In the genomic region with DNA sequence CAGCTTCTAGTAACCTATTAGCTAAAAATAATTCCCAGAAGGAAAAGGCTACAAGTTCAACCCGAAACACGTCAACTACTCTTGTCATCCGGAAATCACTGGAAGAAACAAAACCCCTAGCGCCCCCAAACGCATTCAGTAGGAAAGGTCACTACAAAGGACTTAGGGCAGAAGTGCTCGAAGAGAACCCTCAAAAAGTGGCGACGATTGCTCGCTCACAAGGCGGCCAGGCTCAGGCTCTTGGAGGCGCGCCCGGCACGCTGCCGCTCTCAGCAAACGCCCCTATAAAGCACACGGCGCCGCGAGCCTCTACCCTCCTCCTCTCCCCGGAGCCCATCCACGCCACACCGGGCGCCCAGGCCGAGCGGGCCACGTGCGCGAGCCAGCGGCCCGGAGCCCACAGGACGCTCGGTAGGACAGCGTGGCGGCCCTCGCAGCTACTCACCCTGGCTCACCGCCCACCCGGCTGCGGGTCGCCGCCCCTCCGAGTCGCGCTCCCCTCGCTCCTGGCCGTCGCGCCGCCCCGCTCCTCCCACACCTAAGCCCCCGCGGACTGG, we compare ENCODE assay signal across 8 mouse cellular contexts. TPM values are rescaled to one million over a fixed set of nuclear protein-coding genes. Genes with fewer than 3 reads are reported as not detected.
A peak's percentile ranks its signal among the peaks of the same experiment; 100 is the strongest.
DNase-seq lines count a peak whose midpoint lies in the region; ATAC-seq and TF ChIP-seq lines count a peak whose summit lies in the region.

No protein-coding gene starts in this region.

- DNase-seq in spleen, postnatal 14 days (ENCODE audit: low spot score in 2 of 2): peak; percentile 14 to 44
- no peak for DNase-seq in spleen, adult 12 weeks (ENCODE audit: low spot score)
- peak; percentile 31 for DNase-seq in c-Kit-negative CD71-positive TER-119-positive erythroid progenitor cells, embryonic 14.5 days (ENCODE audit: low read depth, low spot score)
- DNase-seq in hindbrain, postnatal 0 days (ENCODE audit: low spot score): peak; percentile 59
- peak; percentile 46 for DNase-seq in mesoderm, embryonic 11.5 days (ENCODE audit: low read depth, low spot score)
- DNase-seq in thymus, postnatal 25 days: peak; percentile 49

- no peaks in the 10 kb centered on the region for H3K9me3 ChIP-seq in forebrain, embryonic 16.5 days (ENCODE audit: control insufficient read depth, low read length)
- H3K9me3 ChIP-seq in hindbrain, postnatal 0 days (ENCODE audit: low read length): no peaks in the 10 kb centered on the region
- H3K9me3 ChIP-seq in limb, embryonic 12.5 days: no peaks in the 10 kb centered on the region

- peak overlapping the region; percentile 91 for H3K4me3 ChIP-seq in forebrain, embryonic 16.5 days (replicated peaks; ENCODE audit: low read length)
- peak overlapping the region; percentile 96 for H3K4me3 ChIP-seq in hindbrain, postnatal 0 days (ENCODE audit: low read length)
- peak overlapping the region; percentile 97 for H3K4me3 ChIP-seq in limb, embryonic 12.5 days (replicated peaks)

- H3K27ac ChIP-seq in forebrain, embryonic 16.5 days (ENCODE audit: low read length): peak overlapping the region; percentile 90
- H3K27ac ChIP-seq in hindbrain, postnatal 0 days: peak overlapping the region; percentile 90
- H3K27ac ChIP-seq in limb, embryonic 12.5 days: peak overlapping the region; percentile 90

- no peaks in the 10 kb centered on the region for H3K27me3 ChIP-seq in forebrain, embryonic 16.5 days (replicated peaks; ENCODE audit: control insufficient read depth, insufficient read depth, low read length)
- no peaks in the 10 kb centered on the region for H3K27me3 ChIP-seq in hindbrain, postnatal 0 days (ENCODE audit: insufficient read depth, low read length)
- H3K27me3 ChIP-seq in limb, embryonic 12.5 days: no peaks in the 10 kb centered on the region

- H3K9ac ChIP-seq in forebrain, embryonic 16.5 days (replicated peaks; ENCODE audit: low read depth, low read length): peak overlapping the region; percentile 86
- H3K9ac ChIP-seq in hindbrain, postnatal 0 days (replicated peaks; ENCODE audit: low read length): peak overlapping the region; percentile 91
- H3K9ac ChIP-seq in limb, embryonic 12.5 days (replicated peaks): peak overlapping the region; percentile 92

- peak; percentile 58 for ATAC-seq in forebrain, embryonic 16.5 days
- peak; percentile 74 for ATAC-seq in hindbrain, postnatal 0 days
- ATAC-seq in limb, embryonic 12.5 days (ENCODE audit: insufficient number of reproducible peaks, insufficient read depth, low FRiP score, low TSS enrichment, low read depth): peak; percentile 64

- WGBS in forebrain, embryonic 16.5 days: 0% methylated on average over 37 of the region's 52 CpGs
- WGBS in hindbrain, postnatal 0 days: under 1% methylated on average over 29 of the region's 52 CpGs
- WGBS in limb, embryonic 12.5 days: under 1% methylated on average over 51 of the region's 52 CpGs

- peak overlapping the region; percentile 49 for H3K4me2 ChIP-seq in forebrain, embryonic 16.5 days (ENCODE audit: low read length)
- H3K4me2 ChIP-seq in hindbrain, postnatal 0 days (ENCODE audit: low read depth, low read length): peak overlapping the region; percentile 72
- peak overlapping the region; percentile 71 for H3K4me2 ChIP-seq in limb, embryonic 12.5 days

- TF ChIP-seq CTCF in hindbrain, postnatal 0 days (IDR thresholded peaks at IDR 0.05; ENCODE audit: low read depth): peak; percentile 43

- H3K4me1 ChIP-seq in forebrain, embryonic 16.5 days (replicated peaks; ENCODE audit: control insufficient read depth, insufficient read depth, low read length): peaks cover 24% of the 10 kb centered on the region
- H3K4me1 ChIP-seq in hindbrain, postnatal 0 days (ENCODE audit: insufficient read depth, low read length): no peaks in the 10 kb centered on the region; the same call in 1 of the 2 replicates
- H3K4me1 ChIP-seq in limb, embryonic 12.5 days (replicated peaks): peaks cover 37% of the 10 kb centered on the region

- no peaks in the 10 kb centered on the region for H3K36me3 ChIP-seq in forebrain, embryonic 16.5 days (ENCODE audit: control insufficient read depth, insufficient read depth)
- no peaks in the 10 kb centered on the region for H3K36me3 ChIP-seq in hindbrain, postnatal 0 days (ENCODE audit: insufficient read depth, low read length)
- H3K36me3 ChIP-seq in limb, embryonic 12.5 days: peaks cover 19% of the 10 kb centered on the region

RNA-seq across cellular contexts. Expression of a gene that starts 0.9 kb away (rescaled TPM):
- polyA plus RNA-seq in forebrain, embryonic 16.5 days (2015; fragmentation: Nextera tagmentation; extraction: Ambion mirVana): 56.6 and 61.2 TPM in 2 replicates
- total RNA-seq in hindbrain, postnatal 0 days (2014; rRNA removed): 34.6 and 72.0 TPM in 2 replicates
- 52.1 and 57.1 TPM in 2 replicates for polyA plus RNA-seq in hindbrain, postnatal 0 days (2015; fragmentation: Nextera tagmentation; extraction: Ambion mirVana)
- 59.2 and 61.4 TPM in 2 replicates for polyA plus RNA-seq in limb, embryonic 12.5 days (2016; fragmentation: Nextera tagmentation; extraction: Ambion mirVana)

RNA-seq across cellular contexts. Expression of a gene that starts 36.4 kb away (rescaled TPM):
- polyA plus RNA-seq in forebrain, embryonic 16.5 days (2015; fragmentation: Nextera tagmentation; extraction: Ambion mirVana): 32.5 and 35.0 TPM in 2 replicates
- total RNA-seq in hindbrain, postnatal 0 days (2014; rRNA removed): 36.8 and 38.7 TPM in 2 replicates
- polyA plus RNA-seq in hindbrain, postnatal 0 days (2015; fragmentation: Nextera tagmentation; extraction: Ambion mirVana): 15.2 and 16.0 TPM in 2 replicates
- polyA plus RNA-seq in limb, embryonic 12.5 days (2016; fragmentation: Nextera tagmentation; extraction: Ambion mirVana): 14.2 and 15.9 TPM in 2 replicates

RNA-seq across cellular contexts. Expression of a gene that starts 47.7 kb away (rescaled TPM):
- polyA plus RNA-seq in forebrain, embryonic 16.5 days (2015; fragmentation: Nextera tagmentation; extraction: Ambion mirVana): 29.5 and 34.5 TPM in 2 replicates
- 29.8 and 30.7 TPM in 2 replicates for total RNA-seq in hindbrain, postnatal 0 days (2014; rRNA removed)
- polyA plus RNA-seq in hindbrain, postnatal 0 days (2015; fragmentation: Nextera tagmentation; extraction: Ambion mirVana): 38.2 and 38.5 TPM in 2 replicates
- 29.4 and 30.5 TPM in 2 replicates for polyA plus RNA-seq in limb, embryonic 12.5 days (2016; fragmentation: Nextera tagmentation; extraction: Ambion mirVana)

RNA-seq across cellular contexts. Expression of a gene that starts 53.7 kb away (rescaled TPM):
- 33.6 and 38.1 TPM in 2 replicates for polyA plus RNA-seq in forebrain, embryonic 16.5 days (2015; fragmentation: Nextera tagmentation; extraction: Ambion mirVana)
- total RNA-seq in hindbrain, postnatal 0 days (2014; rRNA removed): 15.0 and 22.2 TPM in 2 replicates
- polyA plus RNA-seq in hindbrain, postnatal 0 days (2015; fragmentation: Nextera tagmentation; extraction: Ambion mirVana): 23.6 and 25.3 TPM in 2 replicates
- 83.1 and 84.7 TPM in 2 replicates for polyA plus RNA-seq in limb, embryonic 12.5 days (2016; fragmentation: Nextera tagmentation; extraction: Ambion mirVana)
